Mouse (Mus musculus) subcutaneous adipose tissue, adult 2 months (tissue): ENCODE data around the gene Tardbp. TPM values are rescaled to one million over a fixed set of nuclear protein-coding genes. Genes with fewer than 3 reads are reported as not detected.

Experiments
- polyA plus RNA-seq: library from polyadenylated mRNA; depleted of rRNA; stranded (reverse); fragments of >200 nt; gene quantifications from 2 replicates; pipeline ENCODE4 v1.2.3, GENCODE M21; 2012; ENCODE audit warnings: low replicate concordance; rRNA removed

The Tardbp gene
- polyA plus RNA-seq = 92.8 and 129 TPM in 2 replicates

GRCm38 (mm10) chr4:148626623-148627185 is at the start of gene Tardbp:
Gene Tardbp, minus strand, starts transcription at chr4:148627019.

DNA sequence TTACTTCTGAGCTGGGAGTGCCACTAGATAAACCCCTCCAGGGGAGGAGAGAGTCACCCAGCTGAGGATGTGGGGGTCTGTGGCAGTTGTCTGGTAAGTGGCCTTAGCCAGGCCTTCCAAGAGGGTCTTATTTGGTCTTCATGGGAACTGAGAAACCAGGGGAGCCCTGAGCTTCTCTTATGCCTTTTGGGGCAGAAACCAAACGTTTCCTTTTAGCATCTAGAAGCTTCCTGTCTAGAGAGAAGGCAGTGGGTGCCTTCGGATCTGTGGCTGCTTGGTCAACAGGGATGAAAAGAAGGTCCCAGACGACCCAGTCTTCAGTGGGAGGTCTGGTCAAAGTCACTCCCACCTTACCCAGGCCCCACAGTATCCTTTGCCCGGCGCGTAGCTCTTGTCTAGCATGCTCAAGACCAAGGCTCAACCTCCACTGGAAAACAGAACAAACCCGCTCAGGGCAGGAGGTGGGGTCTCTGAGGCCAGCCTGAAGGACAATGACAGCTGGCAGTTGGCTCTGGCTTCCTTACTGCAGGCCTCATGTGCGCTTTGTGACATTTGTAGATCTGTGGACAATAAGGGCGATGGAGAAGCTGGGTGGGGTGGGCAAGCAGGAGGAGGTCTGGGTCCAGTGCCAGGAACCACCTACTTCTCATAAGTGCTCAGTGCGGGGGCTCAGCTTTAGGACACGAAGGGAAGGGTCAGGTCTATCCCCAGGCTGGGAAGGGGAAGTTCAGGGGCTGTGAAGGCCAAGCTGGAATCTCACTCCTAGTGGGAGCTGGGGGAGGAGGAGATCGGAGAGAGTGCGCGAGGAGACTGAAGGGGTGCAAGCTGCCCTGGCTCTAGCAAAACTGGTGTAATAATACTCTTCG is 16.7 kb upstream of the Tardbp start, which contains the start of gene Gm572:
TSS of gene Gm572 (plus strand) at position 27 of the 866 bp plus-strand sequence.

DNA sequence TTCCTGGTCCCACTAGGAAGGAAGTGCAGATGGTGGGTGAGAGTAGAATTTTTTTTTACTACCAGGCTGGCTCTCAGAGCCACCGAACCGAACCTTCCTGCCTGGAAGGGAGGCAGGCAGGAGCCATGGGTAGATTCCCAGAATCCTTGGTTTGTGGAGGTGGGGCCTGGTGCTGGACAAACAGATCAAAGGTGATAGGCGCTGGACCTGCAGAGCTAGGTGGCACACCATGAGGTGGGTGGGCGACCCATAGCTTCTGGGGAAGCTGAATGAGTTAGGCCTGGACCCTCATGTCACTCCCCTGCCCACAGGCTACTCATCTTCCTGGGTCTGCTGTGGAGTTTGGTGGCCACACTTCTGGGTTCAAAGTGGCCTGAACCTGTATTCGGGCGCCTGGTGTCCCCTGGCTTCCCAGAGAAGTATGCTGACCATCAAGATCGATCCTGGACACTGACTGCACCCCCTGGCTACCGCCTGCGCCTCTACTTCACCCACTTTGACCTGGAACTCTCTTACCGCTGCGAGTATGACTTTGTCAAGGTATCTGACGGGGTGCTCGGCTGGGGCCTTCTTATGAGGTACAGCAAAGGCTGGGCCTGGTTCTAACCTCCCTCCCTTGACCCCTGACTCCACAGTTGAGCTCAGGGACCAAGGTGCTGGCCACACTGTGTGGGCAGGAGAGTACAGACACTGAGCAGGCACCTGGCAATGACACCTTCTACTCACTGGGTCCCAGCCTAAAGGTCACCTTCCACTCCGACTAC is 24.3 kb downstream of the Tardbp start, which contains the start of gene Masp2:
TSS of gene Masp2 (plus strand) at position 198 of the 764 bp plus-strand sequence.

DNA sequence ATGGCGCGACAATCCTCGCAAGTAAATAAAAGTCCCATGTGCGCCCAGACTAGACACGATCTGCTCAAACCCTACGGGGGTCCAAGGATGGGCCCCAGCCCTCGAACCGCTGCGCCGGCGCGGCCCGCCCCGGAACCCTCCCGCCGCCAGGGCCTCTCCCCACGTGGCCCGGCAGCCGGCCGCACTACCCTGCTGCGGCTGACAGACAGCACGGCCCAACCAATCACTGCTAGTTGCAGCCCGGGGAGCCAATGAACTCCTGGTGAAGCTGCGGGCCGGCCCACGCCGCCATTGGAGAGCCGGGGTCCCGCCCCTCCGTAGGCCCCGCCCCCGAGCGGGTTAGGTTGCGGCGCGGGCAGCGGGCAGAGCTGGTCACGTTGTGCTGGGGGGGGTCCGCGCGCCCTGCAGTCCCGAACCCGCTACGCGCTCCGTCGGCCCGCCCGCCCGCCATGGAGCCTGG is 35.6 kb downstream of the Tardbp start, which contains the start of gene Srm:
TSS of gene Srm (plus strand) at position 333 of the 460 bp plus-strand sequence.

Other genes starting within 250 kb of the Tardbp start
- 11.3 and 33.7 TPM in 2 replicates for gene Ubiad1, start 182.2 kb downstream of the Tardbp start, polyA plus RNA-seq
- gene Mtor, start 178.4 kb downstream of the Tardbp start, polyA plus RNA-seq = 27.1 and 35.8 TPM in 2 replicates
- gene Angptl7, start 126.6 kb downstream of the Tardbp start, polyA plus RNA-seq = 0.30 and 4.1 TPM in 2 replicates
- 21.3 and 56.3 TPM in 2 replicates for gene Exosc10, start 68.6 kb downstream of the Tardbp start, polyA plus RNA-seq
- 74.3 and 150 TPM in 2 replicates for gene Srm, start 35.5 kb downstream of the Tardbp start, polyA plus RNA-seq
- 3.2 and 6.8 TPM in 2 replicates for gene Masp2, start 24.5 kb downstream of the Tardbp start, polyA plus RNA-seq
- not detected in 2 replicates for gene Gm572, start 16.3 kb upstream of the Tardbp start, polyA plus RNA-seq
- 7.9 and 18.2 TPM in 2 replicates for gene Casz1, start 177.4 kb upstream of the Tardbp start, polyA plus RNA-seq